Mouse (Mus musculus) kidney, postnatal 25 days (tissue): Measurements from ENCODE around the gene Utrn.

Experiments used
- DNase-seq, 2 experiments: peaks; one replicate each; pipeline ENCODE4 v3.0.0; 2021; ENCODE audit warnings: mixed read lengths in 2 of 2

Gene Utrn

DNA sequence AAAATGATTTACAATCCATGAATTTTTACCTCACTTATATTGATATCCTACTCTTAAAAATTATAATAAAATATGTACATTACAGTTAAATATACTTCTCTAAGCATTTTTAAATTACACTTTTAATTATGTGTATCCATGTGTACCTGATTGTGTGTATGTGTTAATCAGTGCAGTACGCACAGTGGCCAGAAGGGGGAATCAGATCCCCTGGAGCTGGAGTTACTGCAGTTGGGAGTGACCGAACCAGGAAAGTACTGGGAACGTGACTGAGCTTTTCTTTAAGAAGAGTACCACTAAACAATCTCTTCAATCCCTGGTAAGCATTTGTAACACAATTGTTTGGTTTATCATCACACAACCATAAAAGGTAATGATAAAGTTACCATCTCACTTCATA lies 285.7 kb downstream of the Utrn start:
- no peak for DNase-seq

DNA sequence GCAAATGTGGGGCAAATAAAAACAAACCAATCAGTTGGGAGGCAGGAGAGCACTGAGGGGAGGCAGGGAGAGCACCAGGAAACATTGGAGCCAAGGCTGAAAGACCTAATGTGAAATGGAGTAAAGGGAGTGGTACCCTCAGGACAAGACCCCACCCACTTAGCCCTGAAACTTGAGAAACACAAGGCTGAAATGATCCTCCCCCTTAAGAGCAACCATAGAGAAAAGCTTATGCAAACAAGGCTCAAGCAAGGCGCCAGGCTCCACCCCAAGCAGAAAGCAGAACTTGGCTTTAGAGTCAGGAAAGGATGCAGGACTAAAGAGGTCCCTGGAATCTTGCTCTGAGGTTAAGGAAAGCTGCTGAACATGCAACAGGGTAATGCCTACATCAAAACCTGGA lies 290.1 kb downstream of the Utrn start:
- DNase-seq, result peak; percentile 27 to 40

GRCm38 (mm10) chr10:12575849-12576435 lies 293.2 kb downstream of the Utrn start:
- no peak for DNase-seq

DNA sequence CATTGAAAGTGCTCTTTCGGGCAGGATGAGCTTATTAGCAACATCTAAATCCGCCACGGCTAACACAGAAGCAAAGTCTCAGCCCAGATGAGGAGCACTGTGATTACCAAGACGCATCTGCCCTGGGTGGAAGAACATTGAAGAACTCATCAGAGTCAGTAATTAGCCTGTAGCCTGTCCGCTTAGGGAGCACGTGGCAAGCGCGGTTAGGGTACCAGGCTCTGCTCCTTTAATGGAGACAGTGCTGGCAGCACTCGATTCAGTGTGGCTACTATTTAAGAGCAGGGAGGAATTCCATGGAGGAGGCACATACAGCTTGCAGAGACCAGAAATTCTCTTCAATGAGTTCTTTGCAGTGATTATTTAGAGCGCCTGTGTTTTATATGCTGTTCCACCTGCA lies 294.4 kb downstream of the Utrn start:
- no peak for DNase-seq

DNA sequence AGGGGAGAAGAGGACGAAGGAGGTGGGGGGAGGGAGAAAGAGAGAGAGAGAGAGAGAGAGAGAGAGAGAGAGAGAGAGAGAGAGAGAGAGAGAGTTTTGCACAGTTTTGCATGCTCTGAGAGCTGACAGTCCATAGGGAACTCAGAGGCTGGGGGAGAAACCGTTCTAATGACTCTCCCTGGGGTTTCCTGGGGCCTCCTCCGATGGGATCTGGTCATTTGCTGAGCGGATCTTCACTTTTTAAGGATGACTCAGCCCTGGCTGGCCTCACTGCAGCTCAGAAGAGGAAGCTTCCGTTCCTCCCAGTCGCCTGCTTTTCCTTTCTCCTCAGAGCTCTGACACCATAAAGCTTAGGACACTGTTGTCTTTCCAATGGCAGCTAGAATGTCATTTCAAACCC lies 295.6 kb downstream of the Utrn start:
- DNase-seq, result peak; percentile 20 to 46

DNA sequence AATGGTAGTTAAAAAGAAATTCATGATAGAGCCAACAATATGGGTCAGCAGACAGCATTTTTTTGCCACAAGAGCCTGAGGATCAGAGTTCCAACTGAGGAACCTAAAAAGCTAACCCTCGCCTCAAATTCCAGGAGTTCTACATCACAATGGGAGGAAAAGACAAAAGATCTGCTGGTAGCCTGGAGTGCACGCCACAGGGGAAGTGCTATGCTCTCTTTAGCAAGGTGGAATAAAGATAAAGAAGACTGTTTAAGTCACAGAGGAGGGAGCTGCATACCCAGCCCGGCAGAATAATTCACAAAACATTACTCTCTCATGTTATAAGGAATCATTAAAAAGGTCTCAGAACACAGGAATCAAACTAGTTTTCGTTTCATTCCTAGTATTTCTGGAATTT lies 296.4 kb downstream of the Utrn start:
- no peak for DNase-seq

GRCm38 (mm10) chr10:12564425-12564824 lies 304.7 kb downstream of the Utrn start:
- no peak for DNase-seq

GRCm38 (mm10) chr10:12558810-12559209 lies 310.4 kb downstream of the Utrn start:
- no peak for DNase-seq

GRCm38 (mm10) chr10:12554090-12554718 lies 315.0 kb downstream of the Utrn start:
- DNase-seq, result no peak

DNA sequence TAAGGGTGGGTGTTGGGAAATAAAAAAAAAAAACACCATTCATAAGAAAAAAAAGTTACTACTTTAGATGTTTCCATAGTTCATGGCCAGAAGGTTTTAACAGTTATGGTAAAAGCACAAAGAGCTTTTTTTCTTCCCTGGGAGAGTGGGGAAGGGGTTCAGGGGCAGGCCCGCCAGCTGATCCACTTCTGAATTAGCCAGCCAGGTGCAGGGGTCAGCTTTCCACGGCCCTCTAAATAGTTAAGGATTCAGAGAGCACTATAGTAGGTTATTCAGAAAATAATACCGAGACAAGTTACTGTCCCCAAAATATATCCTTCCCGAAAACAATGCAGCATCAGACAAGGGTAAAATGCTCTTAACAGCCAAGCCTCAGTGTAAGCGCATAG lies 316.3 kb downstream of the Utrn start:
- no peak for DNase-seq

DNA sequence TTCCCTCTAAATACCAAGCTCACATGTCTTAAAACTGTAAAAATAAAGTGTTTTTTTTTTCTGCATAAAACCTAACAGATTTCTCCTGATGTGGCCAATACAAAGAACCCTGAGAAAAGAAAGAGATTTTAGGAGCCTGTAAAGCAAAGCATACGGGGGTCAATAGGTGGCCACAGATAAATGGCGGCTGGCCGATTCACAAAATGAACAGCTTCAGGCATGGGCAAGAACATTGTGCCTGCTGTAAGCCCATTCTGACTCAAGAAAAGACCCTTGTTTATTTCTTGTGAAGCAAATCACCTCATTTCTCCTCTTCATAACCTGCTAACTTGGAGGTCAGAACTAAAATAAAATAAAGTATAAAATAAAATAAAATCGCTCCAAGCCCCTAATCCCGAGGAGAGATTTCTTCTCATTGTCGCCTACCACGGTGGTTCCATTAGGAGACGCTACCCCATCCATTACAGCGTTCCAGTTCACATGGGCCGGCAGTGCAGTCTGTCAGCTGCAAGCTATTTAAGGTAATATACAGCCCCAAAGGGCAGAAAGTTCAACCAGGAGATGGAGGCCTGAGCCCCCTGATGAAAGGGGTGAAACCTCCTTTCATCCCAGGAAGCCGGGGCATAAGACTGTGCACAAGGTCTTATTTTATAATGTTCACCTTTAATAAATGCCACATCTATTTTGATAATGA lies 316.8 kb downstream of the Utrn start:
- DNase-seq, result no peak

GRCm38 (mm10) chr10:12551735-12552134 lies 317.4 kb downstream of the Utrn start:
- no peak for DNase-seq

GRCm38 (mm10) chr10:12549945-12550540 lies 319.1 kb downstream of the Utrn start:
- no peak for DNase-seq

GRCm38 (mm10) chr10:12549261-12549660 lies 319.9 kb downstream of the Utrn start:
- DNase-seq, result no peak

DNA sequence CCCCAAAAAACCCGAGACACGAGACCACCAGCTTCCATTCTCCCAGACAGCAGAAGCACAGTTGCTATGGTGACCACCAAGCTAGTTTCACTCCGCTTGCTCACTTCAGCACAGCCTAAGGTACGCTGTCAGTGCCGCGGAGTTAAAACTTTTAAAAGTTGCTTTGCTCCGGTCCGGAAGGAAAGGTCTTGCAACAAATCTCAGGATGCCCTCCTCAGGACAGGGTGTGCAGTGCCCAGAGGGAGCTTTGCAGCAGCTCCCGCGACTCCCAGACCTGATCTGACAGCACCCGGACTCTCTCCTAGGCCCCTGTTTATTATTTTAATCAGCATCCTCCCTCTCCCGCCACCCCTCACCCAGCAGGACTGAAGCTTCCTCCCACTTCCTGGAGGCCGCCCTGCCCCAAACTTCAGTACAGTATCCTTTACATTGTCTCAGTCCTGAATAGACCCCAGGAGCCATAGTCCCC lies 320.5 kb downstream of the Utrn start:
- DNase-seq, result peak; percentile 35 to 49

DNA sequence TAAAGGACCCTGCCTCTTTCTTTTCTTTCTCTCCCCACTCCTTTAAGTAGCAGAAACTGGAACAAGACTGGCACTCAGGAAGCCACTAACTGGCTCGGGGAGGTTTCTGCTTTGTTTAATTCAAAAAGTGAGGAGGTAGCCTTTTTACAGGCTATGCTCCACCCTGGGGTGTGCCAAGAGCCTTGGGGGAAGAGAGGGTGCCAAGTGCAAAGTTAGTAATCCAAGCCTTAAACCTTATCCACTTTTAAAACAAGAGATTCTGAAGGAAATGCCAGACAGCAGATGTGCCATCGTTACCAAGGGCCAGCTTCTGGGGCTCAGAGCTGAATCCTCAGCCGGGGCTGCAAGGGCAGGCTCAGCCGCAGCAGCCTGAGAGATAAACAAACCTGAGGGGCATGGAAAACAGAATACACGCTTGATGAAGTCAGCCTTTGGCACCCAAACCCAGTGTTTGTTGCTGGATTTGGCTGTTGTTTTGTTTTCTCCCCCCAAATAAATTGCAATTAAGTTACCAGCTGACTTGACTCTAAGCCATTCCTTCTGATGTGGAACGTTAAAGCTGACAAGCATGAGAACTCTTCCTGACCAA lies 322.0 kb downstream of the Utrn start:
- DNase-seq, result no peak

GRCm38 (mm10) chr10:12545440-12545839 lies 323.7 kb downstream of the Utrn start:
- DNase-seq, result no peak

GRCm38 (mm10) chr10:12541757-12542156 lies 327.4 kb downstream of the Utrn start:
- DNase-seq, result no peak

DNA sequence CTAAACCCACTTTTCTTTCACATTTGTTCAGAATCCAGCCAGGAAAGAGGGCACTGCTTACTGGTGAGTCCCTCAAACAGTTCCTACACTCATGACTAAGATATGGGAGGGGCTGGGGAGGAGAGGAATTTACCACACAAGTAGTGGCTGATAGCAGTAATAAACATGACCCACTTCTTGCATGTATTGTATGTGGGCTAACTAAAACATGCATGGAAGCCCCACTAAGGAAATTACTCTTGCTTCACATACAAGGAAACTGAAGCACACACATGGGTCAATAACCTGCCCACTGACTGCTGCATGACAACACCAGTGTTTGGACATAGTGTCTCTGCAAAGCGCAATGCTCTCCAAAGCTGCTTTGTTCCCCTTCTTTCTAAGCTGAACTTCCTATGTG lies 333.9 kb downstream of the Utrn start:
- DNase-seq, result no peak

- DNase-seq, result no peak
Measured at GRCm38 (mm10) chr10:12534801-12535200, 334.4 kb downstream of the Utrn start.

GRCm38 (mm10) chr10:12534301-12534700 lies 334.9 kb downstream of the Utrn start:
- no peak for DNase-seq

- DNase-seq, result no peak
Measured at GRCm38 (mm10) chr10:12522078-12522477, 347.1 kb downstream of the Utrn start.

- no peak for DNase-seq
Measured at GRCm38 (mm10) chr10:12518162-12518561, 351.0 kb downstream of the Utrn start.
